Mouse (Mus musculus) embryonic fibroblast, embryonic 13.5 days (primary cell): Measurements from ENCODE around the gene Jpt2.

Experiments
- CTCF ChIP-seq: IDR thresholded peaks from 2 replicates; pipeline ENCODE4 v1.5.1; 2011; ENCODE audit warnings: mild to moderate bottlenecking, control low read depth, low read length, moderate library complexity, borderline replicate concordance; ENCODE audit not compliant: insufficient read depth
- POLR2A ChIP-seq: IDR thresholded peaks from 2 replicates; pipeline ENCODE4 v1.6.1; 2011; ENCODE audit warnings: low read depth, mild to moderate bottlenecking, control low read depth, low read length, moderate library complexity

DNA sequence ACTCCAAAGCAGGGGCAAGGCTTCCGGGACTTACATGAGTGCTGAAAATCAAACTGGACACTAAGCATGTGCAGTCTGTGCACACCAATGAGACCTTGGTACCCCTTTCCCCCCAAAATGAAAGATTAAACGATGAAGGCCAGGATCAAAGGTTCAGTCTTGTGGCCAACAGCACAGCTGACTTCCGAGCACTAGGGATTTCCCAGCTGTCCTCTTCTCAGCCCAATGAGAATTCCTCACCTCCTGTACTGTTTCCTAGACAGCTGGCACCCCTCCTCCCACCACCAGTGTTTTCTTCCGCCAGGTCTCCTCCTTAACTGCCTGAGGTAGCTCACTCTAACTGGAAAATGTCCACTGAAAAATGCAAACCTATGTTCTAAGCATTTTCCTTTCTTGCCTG lies 27.3 kb downstream of the Jpt2 start:
- TF ChIP-seq CTCF, result no peak
- no peak for TF ChIP-seq POLR2A
